Mouse (Mus musculus) left cerebral cortex, postnatal 25 days (tissue): Measurements from ENCODE around the gene Gusb. TPM values are rescaled to one million over a fixed set of nuclear protein-coding genes. Genes with fewer than 3 reads are reported as not detected.

ENCODE experiments used
- total RNA-seq, 2 experiments: library from RNA; stranded (reverse); gene quantifications; 2 replicates each; pipeline ENCODE4 v1.2.3; 2021

The Gusb gene
- total RNA-seq, 2 experiments from 2014 or later: 11.4 to 11.5 TPM

Other genes with a start within 250 kb of the Gusb start
- 10 to 100 TPM; 21.8 to 23.5 TPM for gene Psph, start 215.6 kb downstream of the Gusb start, total RNA-seq
- 10 to 100 TPM; 16.8 to 20.2 TPM for gene Sumf2, start 156.1 kb downstream of the Gusb start, total RNA-seq
- 100 to 1,000 TPM; 441 to 443 TPM for gene Chchd2, start 115.6 kb downstream of the Gusb start, total RNA-seq
- gene Zbed5, start 107.3 kb downstream of the Gusb start, total RNA-seq: 1 to 10 TPM; 4.6 to 5.8 TPM
- gene Phkg1, start 104.5 kb downstream of the Gusb start, total RNA-seq: 10 to 100 TPM; 15.0 to 17.0 TPM
- 1 to 10 TPM; 1.3 to 3.2 TPM for gene Nupr1l, start 94.5 kb downstream of the Gusb start, total RNA-seq
- 10 to 100 TPM; 44.6 to 46.3 TPM for gene Vkorc1l1, start 61.1 kb downstream of the Gusb start, total RNA-seq
- 10 to 100 TPM; 18.8 to 19.0 TPM for gene Asl, start 26.2 kb upstream of the Gusb start, total RNA-seq
- gene Crcp, start 26.2 kb upstream of the Gusb start, total RNA-seq: 10 to 100 TPM; 29.7 to 30.7 TPM
- 10 to 100 TPM; 33.3 to 34.1 TPM for gene Tpst1, start 70.3 kb upstream of the Gusb start, total RNA-seq
- 10 to 100 TPM; 10.3 to 11.8 TPM for gene Kctd7, start 141.8 kb upstream of the Gusb start, total RNA-seq
- 10 to 100 TPM; 55.8 to 57.4 TPM for gene Rabgef1, start 168.7 kb upstream of the Gusb start, total RNA-seq
- 10 to 100 TPM; 39.3 to 42.9 TPM for gene Tmem248, start 214.0 kb upstream of the Gusb start, total RNA-seq